Mouse (Mus musculus): ENCODE results near the gene Gm973. TPM values are rescaled to one million over a fixed set of nuclear protein-coding genes. Genes with fewer than 3 reads are reported as not detected.
A peak's percentile ranks its signal among the peaks of the same experiment; 100 is the strongest.

Gene Gm973
- polyA plus RNA-seq, 1 experiment from 2014 or later: 1.5 TPM

- H3K36me3 ChIP-seq (ENCODE audit: insufficient read depth, low read length): no peaks in the 10 kb centered on the region
- H3K27me3 ChIP-seq (ENCODE audit: insufficient read depth, low read length): no peaks in the 10 kb centered on the region
- H3K4me1 ChIP-seq (ENCODE audit: insufficient read depth, low read length): peaks cover 12% of the 10 kb centered on the region
- peak overlapping the region; percentile 48 for H3K4me2 ChIP-seq (replicated peaks; ENCODE audit: low read depth, low read length)
- peak; percentile 43; the same call in 1 of the 2 replicates for ATAC-seq (ENCODE audit: low FRiP score, low TSS enrichment)
- H3K9me3 ChIP-seq (ENCODE audit: low read length): no peaks in the 10 kb centered on the region
- H3K4me3 ChIP-seq (ENCODE audit: low read length): peak overlapping the region; percentile 22
- WGBS: 31% methylated on average over 21 of the region's 21 CpGs
- no peak overlapping the region for H3K27ac ChIP-seq (ENCODE audit: low read length)
- peak overlapping the region; percentile 46; the same call in 1 of the 2 replicates for H3K9ac ChIP-seq (replicated peaks; ENCODE audit: low read length)
These were observed 58.5 kb downstream of the Gm973 start for GRCm38 (mm10) chr1:59574262-59575187.

GRCm38 (mm10) chr1:59578770-59579169, 62.7 kb downstream of the Gm973 start:
- ATAC-seq (ENCODE audit: low FRiP score, low TSS enrichment): no peak
- H3K4me2 ChIP-seq (replicated peaks; ENCODE audit: low read depth, low read length): no peak overlapping the region
- peaks cover 24% of the 10 kb centered on the region for H3K4me1 ChIP-seq (ENCODE audit: insufficient read depth, low read length)
- H3K9ac ChIP-seq (replicated peaks; ENCODE audit: low read length): no peak overlapping the region
- 36% methylated on average over 4 of the region's 4 CpGs for WGBS
- H3K36me3 ChIP-seq (ENCODE audit: insufficient read depth, low read length): no peaks in the 10 kb centered on the region
- no peak overlapping the region for H3K4me3 ChIP-seq (ENCODE audit: low read length)
- no peak overlapping the region for H3K27ac ChIP-seq (ENCODE audit: low read length)
- no peaks in the 10 kb centered on the region for H3K9me3 ChIP-seq (ENCODE audit: low read length)
- H3K27me3 ChIP-seq (ENCODE audit: insufficient read depth, low read length): no peaks in the 10 kb centered on the region

GRCm38 (mm10) chr1:59579327-59579726, 63.3 kb downstream of the Gm973 start:
- Histone ChIP-seq H3K4me2 (replicated peaks; ENCODE audit: low read depth, low read length) (no peak overlapping the region), H3K36me3 (ENCODE audit: insufficient read depth, low read length) (no peaks in the 10 kb centered on the region), H3K9me3 (ENCODE audit: low read length) (no peaks in the 10 kb centered on the region), H3K27ac (ENCODE audit: low read length) (peak overlapping the region; percentile 81), H3K4me3 (ENCODE audit: low read length) (no peak overlapping the region), H3K4me1 (ENCODE audit: insufficient read depth, low read length) (peaks cover 26% of the 10 kb centered on the region), H3K27me3 (ENCODE audit: insufficient read depth, low read length) (no peaks in the 10 kb centered on the region), H3K9ac (replicated peaks; ENCODE audit: low read length) (no peak overlapping the region)
- WGBS: 42% methylated on average over 5 of the region's 5 CpGs
- no peak for ATAC-seq (ENCODE audit: low FRiP score, low TSS enrichment)

GRCm38 (mm10) chr1:59580131-59580751, 64.2 kb downstream of the Gm973 start:
- WGBS: 17% methylated on average over 8 of the region's 8 CpGs
- no peak overlapping the region for H3K4me3 ChIP-seq (ENCODE audit: low read length)
- no peaks in the 10 kb centered on the region for H3K27me3 ChIP-seq (ENCODE audit: insufficient read depth, low read length)
- ATAC-seq (ENCODE audit: low FRiP score, low TSS enrichment): peak; percentile 86
- H3K9me3 ChIP-seq (ENCODE audit: low read length): no peaks in the 10 kb centered on the region
- peak overlapping the region; percentile 81 for H3K27ac ChIP-seq (ENCODE audit: low read length)
- no peaks in the 10 kb centered on the region for H3K36me3 ChIP-seq (ENCODE audit: insufficient read depth, low read length)
- no peak overlapping the region for H3K4me2 ChIP-seq (replicated peaks; ENCODE audit: low read depth, low read length)
- no peak overlapping the region for H3K9ac ChIP-seq (replicated peaks; ENCODE audit: low read length)
- peaks cover 35% of the 10 kb centered on the region for H3K4me1 ChIP-seq (ENCODE audit: insufficient read depth, low read length)

- ATAC-seq (ENCODE audit: low FRiP score, low TSS enrichment): no peak
- no peak overlapping the region for H3K4me3 ChIP-seq (ENCODE audit: low read length)
- H3K27ac ChIP-seq (ENCODE audit: low read length): peak overlapping the region; percentile 81
- peaks cover 37% of the 10 kb centered on the region for H3K4me1 ChIP-seq (ENCODE audit: insufficient read depth, low read length)
- no peaks in the 10 kb centered on the region for H3K36me3 ChIP-seq (ENCODE audit: insufficient read depth, low read length)
- WGBS: 67% methylated on average over 3 of the region's 3 CpGs
- H3K4me2 ChIP-seq (replicated peaks; ENCODE audit: low read depth, low read length): no peak overlapping the region
- no peak overlapping the region for H3K9ac ChIP-seq (replicated peaks; ENCODE audit: low read length)
- H3K9me3 ChIP-seq (ENCODE audit: low read length): no peaks in the 10 kb centered on the region
- no peaks in the 10 kb centered on the region for H3K27me3 ChIP-seq (ENCODE audit: insufficient read depth, low read length)
These were observed 64.8 kb downstream of the Gm973 start for GRCm38 (mm10) chr1:59580880-59581279.

GRCm38 (mm10) chr1:59584656-59585410, 68.8 kb downstream of the Gm973 start:
- H3K4me3 ChIP-seq (ENCODE audit: low read length): peak overlapping the region; percentile 23; the same call in 1 of the 2 replicates
- WGBS: 15% methylated on average over 16 of the region's 18 CpGs
- H3K27me3 ChIP-seq (ENCODE audit: insufficient read depth, low read length): no peaks in the 10 kb centered on the region
- H3K4me2 ChIP-seq (replicated peaks; ENCODE audit: low read depth, low read length): peak overlapping the region; percentile 53
- no peaks in the 10 kb centered on the region for H3K36me3 ChIP-seq (ENCODE audit: insufficient read depth, low read length)
- no peak overlapping the region for H3K27ac ChIP-seq (ENCODE audit: low read length)
- H3K9me3 ChIP-seq (ENCODE audit: low read length): no peaks in the 10 kb centered on the region
- peak overlapping the region; percentile 46; the same call in 1 of the 2 replicates for H3K9ac ChIP-seq (replicated peaks; ENCODE audit: low read length)
- peaks cover 24% of the 10 kb centered on the region for H3K4me1 ChIP-seq (ENCODE audit: insufficient read depth, low read length)
- 0 out of 2 replicates have a peak, but pooled peaks have one; percentile 35 for ATAC-seq (ENCODE audit: low FRiP score, low TSS enrichment)

GRCm38 (mm10) chr1:59589271-59589670, 73.2 kb downstream of the Gm973 start:
- 0 out of 2 replicates have a peak, but pooled peaks cover 2% of the 10 kb centered on the region for H3K27me3 ChIP-seq (ENCODE audit: insufficient read depth, low read length)
- ATAC-seq (ENCODE audit: low FRiP score, low TSS enrichment): no peak
- WGBS: 61% methylated on average over 1 of the region's 1 CpGs
- H3K9ac ChIP-seq (replicated peaks; ENCODE audit: low read length): no peak overlapping the region
- H3K36me3 ChIP-seq (ENCODE audit: insufficient read depth, low read length): no peaks in the 10 kb centered on the region
- H3K27ac ChIP-seq (ENCODE audit: low read length): no peak overlapping the region
- H3K4me2 ChIP-seq (replicated peaks; ENCODE audit: low read depth, low read length): no peak overlapping the region
- H3K4me3 ChIP-seq (ENCODE audit: low read length): no peak overlapping the region
- no peaks in the 10 kb centered on the region for H3K9me3 ChIP-seq (ENCODE audit: low read length)
- peaks cover 38% of the 10 kb centered on the region for H3K4me1 ChIP-seq (ENCODE audit: insufficient read depth, low read length)

GRCm38 (mm10) chr1:59592359-59592758, 76.3 kb downstream of the Gm973 start:
- H3K9me3 ChIP-seq (ENCODE audit: low read length): no peaks in the 10 kb centered on the region
- 14% methylated on average over 10 of the region's 10 CpGs for WGBS
- ATAC-seq (ENCODE audit: low FRiP score, low TSS enrichment): no peak
- no peak overlapping the region for H3K9ac ChIP-seq (replicated peaks; ENCODE audit: low read length)
- no peaks in the 10 kb centered on the region for H3K36me3 ChIP-seq (ENCODE audit: insufficient read depth, low read length)
- H3K4me1 ChIP-seq (ENCODE audit: insufficient read depth, low read length): peaks cover 32% of the 10 kb centered on the region
- 0 out of 2 replicates have a peak, but pooled peaks cover 2% of the 10 kb centered on the region for H3K27me3 ChIP-seq (ENCODE audit: insufficient read depth, low read length)
- peak overlapping the region; percentile 21; the same call in 1 of the 2 replicates for H3K4me3 ChIP-seq (ENCODE audit: low read length)
- H3K4me2 ChIP-seq (replicated peaks; ENCODE audit: low read depth, low read length): peak overlapping the region; percentile 32; the same call in 1 of the 2 replicates
- no peak overlapping the region for H3K27ac ChIP-seq (ENCODE audit: low read length)

- Histone ChIP-seq H3K4me3 (ENCODE audit: low read length) (peak overlapping the region; percentile 21; the same call in 1 of the 2 replicates), H3K9ac (replicated peaks; ENCODE audit: low read length) (no peak overlapping the region), H3K4me2 (replicated peaks; ENCODE audit: low read depth, low read length) (peak overlapping the region; percentile 32; the same call in 1 of the 2 replicates), H3K9me3 (ENCODE audit: low read length) (no peaks in the 10 kb centered on the region), H3K4me1 (ENCODE audit: insufficient read depth, low read length) (peaks cover 32% of the 10 kb centered on the region), H3K27me3 (ENCODE audit: insufficient read depth, low read length) (0 out of 2 replicates have a peak, but pooled peaks cover 2% of the 10 kb centered on the region), H3K36me3 (ENCODE audit: insufficient read depth, low read length) (no peaks in the 10 kb centered on the region), H3K27ac (ENCODE audit: low read length) (no peak overlapping the region)
- WGBS: 41% methylated on average over 12 of the region's 12 CpGs
- no peak for ATAC-seq (ENCODE audit: low FRiP score, low TSS enrichment)
These were observed 76.8 kb downstream of the Gm973 start for GRCm38 (mm10) chr1:59592876-59593275.
